Mouse (Mus musculus): ENCODE data around the gene Ninj2. TPM values are rescaled to one million over a fixed set of nuclear protein-coding genes. Genes with fewer than 3 reads are reported as not detected.

Gene Ninj2
- polyA plus RNA-seq, 1 experiment from 2014 or later = not detected

GRCm38 (mm10) chr6:120232885-120233284, 139.7 kb downstream of the Ninj2 start:
- no peaks in the 10 kb centered on the region for H3K4me1 ChIP-seq
- WGBS = 96% methylated on average over 6 of the region's 6 CpGs
- no peak overlapping the region for H3K4me3 ChIP-seq
- ATAC-seq (replicated peaks) = no peak
- H3K9ac ChIP-seq (replicated peaks) = no peak overlapping the region
- H3K27ac ChIP-seq (replicated peaks) = no peak overlapping the region
- no peaks in the 10 kb centered on the region for H3K9me3 ChIP-seq
- H3K27me3 ChIP-seq = no peaks in the 10 kb centered on the region
- no peaks in the 10 kb centered on the region for H3K36me3 ChIP-seq
- H3K4me2 ChIP-seq (replicated peaks) = no peak overlapping the region

- no peak overlapping the region for H3K4me3 ChIP-seq
- H3K9ac ChIP-seq (replicated peaks) = no peak overlapping the region
- no peak overlapping the region for H3K4me2 ChIP-seq (replicated peaks)
- no peak for ATAC-seq (replicated peaks)
- no peaks in the 10 kb centered on the region for H3K36me3 ChIP-seq
- H3K4me1 ChIP-seq = no peaks in the 10 kb centered on the region
- H3K27ac ChIP-seq (replicated peaks) = no peak overlapping the region
- H3K27me3 ChIP-seq = no peaks in the 10 kb centered on the region
- no peaks in the 10 kb centered on the region for H3K9me3 ChIP-seq
- 66% methylated on average over 7 of the region's 7 CpGs for WGBS
Observed at GRCm38 (mm10) chr6:120235874-120236273, 142.7 kb downstream of the Ninj2 start.

GRCm38 (mm10) chr6:120240461-120240860, 147.3 kb downstream of the Ninj2 start:
- no peak overlapping the region for H3K27ac ChIP-seq (replicated peaks)
- no peak for ATAC-seq (replicated peaks)
- H3K27me3 ChIP-seq = no peaks in the 10 kb centered on the region
- no peaks in the 10 kb centered on the region for H3K36me3 ChIP-seq
- no peak overlapping the region for H3K4me3 ChIP-seq
- H3K4me1 ChIP-seq = no peaks in the 10 kb centered on the region
- H3K9ac ChIP-seq (replicated peaks) = no peak overlapping the region
- H3K9me3 ChIP-seq = no peaks in the 10 kb centered on the region
- 88% methylated on average over 5 of the region's 5 CpGs for WGBS
- no peak overlapping the region for H3K4me2 ChIP-seq (replicated peaks)

- Histone ChIP-seq H3K27ac (replicated peaks) (no peak overlapping the region), H3K9me3 (no peaks in the 10 kb centered on the region), H3K4me2 (replicated peaks) (no peak overlapping the region), H3K36me3 (no peaks in the 10 kb centered on the region), H3K4me1 (no peaks in the 10 kb centered on the region), H3K4me3 (no peak overlapping the region), H3K27me3 (no peaks in the 10 kb centered on the region), H3K9ac (replicated peaks) (no peak overlapping the region)
- ATAC-seq (replicated peaks) = no peak
- WGBS = 88% methylated on average over 12 of the region's 12 CpGs
Observed at GRCm38 (mm10) chr6:120241453-120241852, 148.3 kb downstream of the Ninj2 start.

DNA sequence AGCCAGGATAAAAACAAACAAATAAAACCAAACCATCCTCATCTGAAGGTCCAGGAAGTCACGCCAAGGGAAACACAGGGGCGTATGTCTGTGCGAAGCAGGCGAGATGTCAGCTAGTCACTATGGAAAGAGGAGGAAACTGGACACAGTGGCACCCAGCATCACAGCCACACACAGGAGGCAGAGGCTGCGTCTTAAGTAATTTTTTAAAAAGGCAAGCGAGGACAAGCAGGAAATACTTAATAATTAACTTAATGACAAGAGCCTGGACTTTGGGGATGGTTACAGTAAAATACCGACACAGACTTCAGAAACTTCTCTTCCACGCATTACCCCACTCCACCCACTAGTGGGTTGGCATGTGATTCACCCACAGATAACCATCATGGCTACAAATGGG, 149.4 kb downstream of the Ninj2 start:
- H3K9me3 ChIP-seq = no peaks in the 10 kb centered on the region
- no peaks in the 10 kb centered on the region for H3K36me3 ChIP-seq
- no peak overlapping the region for H3K4me3 ChIP-seq
- WGBS = 92% methylated on average over 8 of the region's 8 CpGs
- H3K27ac ChIP-seq (replicated peaks) = no peak overlapping the region
- no peaks in the 10 kb centered on the region for H3K27me3 ChIP-seq
- H3K9ac ChIP-seq (replicated peaks) = no peak overlapping the region
- H3K4me2 ChIP-seq (replicated peaks) = no peak overlapping the region
- no peaks in the 10 kb centered on the region for H3K4me1 ChIP-seq
- ATAC-seq (replicated peaks) = no peak

GRCm38 (mm10) chr6:120243250-120243649, 150.1 kb downstream of the Ninj2 start:
- WGBS = 68% methylated on average over 8 of the region's 8 CpGs
- no peaks in the 10 kb centered on the region for H3K27me3 ChIP-seq
- no peak overlapping the region for H3K27ac ChIP-seq (replicated peaks)
- H3K4me2 ChIP-seq (replicated peaks) = no peak overlapping the region
- H3K9ac ChIP-seq (replicated peaks) = no peak overlapping the region
- H3K9me3 ChIP-seq = no peaks in the 10 kb centered on the region
- no peak overlapping the region for H3K4me3 ChIP-seq
- H3K4me1 ChIP-seq = no peaks in the 10 kb centered on the region
- ATAC-seq (replicated peaks) = no peak
- H3K36me3 ChIP-seq = no peaks in the 10 kb centered on the region

GRCm38 (mm10) chr6:120246676-120247075, 153.5 kb downstream of the Ninj2 start:
- 88% methylated on average over 5 of the region's 5 CpGs for WGBS
- Histone ChIP-seq H3K27ac (replicated peaks) (no peak overlapping the region), H3K9me3 (no peaks in the 10 kb centered on the region), H3K4me1 (no peaks in the 10 kb centered on the region), H3K36me3 (no peaks in the 10 kb centered on the region), H3K4me3 (no peak overlapping the region), H3K9ac (replicated peaks) (no peak overlapping the region), H3K27me3 (no peaks in the 10 kb centered on the region), H3K4me2 (replicated peaks) (no peak overlapping the region)
- ATAC-seq (replicated peaks) = no peak

DNA sequence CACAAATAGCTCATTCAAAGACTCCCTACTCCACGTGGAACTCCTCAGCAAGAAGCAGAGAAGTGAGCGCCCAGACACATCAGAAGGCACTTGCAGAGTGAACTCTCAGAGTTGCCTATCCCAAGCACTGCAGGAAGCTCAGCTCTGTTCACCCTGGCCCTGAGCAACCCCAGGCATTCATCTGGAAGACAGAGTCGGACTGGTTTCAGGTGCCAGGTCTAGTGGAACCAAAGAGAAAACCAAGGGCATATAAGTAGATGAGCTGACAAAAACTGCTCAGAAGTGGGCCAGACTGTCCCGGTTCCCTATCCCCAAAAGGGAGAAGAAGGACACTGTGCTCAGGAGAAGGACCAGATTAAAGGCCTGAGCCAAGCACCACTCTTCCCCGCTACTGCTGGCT, 156.7 kb downstream of the Ninj2 start:
- Histone ChIP-seq H3K36me3 (no peaks in the 10 kb centered on the region), H3K4me1 (no peaks in the 10 kb centered on the region), H3K9ac (replicated peaks) (no peak overlapping the region), H3K4me3 (no peak overlapping the region), H3K4me2 (replicated peaks) (no peak overlapping the region), H3K27me3 (no peaks in the 10 kb centered on the region), H3K9me3 (no peaks in the 10 kb centered on the region), H3K27ac (replicated peaks) (no peak overlapping the region)
- WGBS = 74% methylated on average over 5 of the region's 5 CpGs
- ATAC-seq (replicated peaks) = no peak

Other genes with a start within 250 kb of the Ninj2 start
- gene Erc1, start 245.2 kb upstream of the Ninj2 start, polyA plus RNA-seq (2015; fragmentation: Nextera tagmentation; extraction: Ambion mirVana) = 39.9 and 42.2 TPM in 2 replicates
- gene Rad52, start 190.7 kb upstream of the Ninj2 start, polyA plus RNA-seq (2015; fragmentation: Nextera tagmentation; extraction: Ambion mirVana) = 28.0 and 29.4 TPM in 2 replicates
- gene Wnk1, start 54.7 kb upstream of the Ninj2 start, polyA plus RNA-seq (2015; fragmentation: Nextera tagmentation; extraction: Ambion mirVana) = 55.2 and 56.5 TPM in 2 replicates
- gene D330020A13Rik, start 201.0 kb downstream of the Ninj2 start, polyA plus RNA-seq (2015; fragmentation: Nextera tagmentation; extraction: Ambion mirVana) = not detected in 2 replicates
- gene B4galnt3, start 201.2 kb downstream of the Ninj2 start, polyA plus RNA-seq (2015; fragmentation: Nextera tagmentation; extraction: Ambion mirVana) = 0.10 TPM in 2 replicates

Data from forebrain, embryonic 15.5 days (tissue).